Mouse (Mus musculus) left cerebral cortex, postnatal 25 days (tissue): ENCODE data around the gene Snx29. TPM values are rescaled to one million over a fixed set of nuclear protein-coding genes. Genes with fewer than 3 reads are reported as not detected.
"Not testable (repeated sequence)": the region's sequence is repeated elsewhere in the genome, so short reads cannot be mapped to it uniquely, and the experiment has no call there.

Experiments
- DNase-seq, 2 experiments: peaks; one replicate each; pipeline ENCODE4 v3.0.0; 2022; ENCODE audit warnings: low spot score in 2 of 2, mixed read lengths in 1 of 2
- intact Hi-C: fragments of 180-260 bp; cut with DNase I; formaldehyde crosslinking; loops from one replicate; pipeline ENCODE4 v1.15.1; 2025
- total RNA-seq, 2 experiments: library from RNA; stranded (reverse); gene quantifications; 2 replicates each; pipeline ENCODE4 v1.2.3; 2021

Snx29 gene
- total RNA-seq, 2 experiments from 2014 or later, result 19.4 to 24.4 TPM

GRCm38 (mm10) chr16:11567594-11567993 lies 244.9 kb downstream of the Snx29 start:
- DNase-seq, result no peak
- intact Hi-C loops, result no loop called here

- intact Hi-C loops, result no loop called here
- peak in 1 of 2 experiments; percentile 80 for DNase-seq
These were observed 245.4 kb downstream of the Snx29 start for GRCm38 (mm10) chr16:11568095-11568494.

GRCm38 (mm10) chr16:11568601-11569000 lies 245.9 kb downstream of the Snx29 start:
- no peak for DNase-seq
- intact Hi-C loops, result no loop called here

GRCm38 (mm10) chr16:11569127-11569526 lies 246.4 kb downstream of the Snx29 start:
- DNase-seq, result no peak
- intact Hi-C loops, result no loop called here

GRCm38 (mm10) chr16:11570072-11570471 lies 247.4 kb downstream of the Snx29 start:
- intact Hi-C loops, result no loop called here
- DNase-seq, result peak in 1 of 2 experiments; percentile 16

- intact Hi-C loops, result no loop called here
- no peak for DNase-seq
These were observed 251.8 kb downstream of the Snx29 start for GRCm38 (mm10) chr16:11574517-11574916.

- DNase-seq, intact Hi-C loops: not testable (repeated sequence)
These were observed 253.0 kb downstream of the Snx29 start for GRCm38 (mm10) chr16:11575733-11576132.

- no peak for DNase-seq
- intact Hi-C loops, result no loop called here
These were observed 255.0 kb downstream of the Snx29 start for GRCm38 (mm10) chr16:11577541-11578255.

GRCm38 (mm10) chr16:11579676-11580098 lies 257.0 kb downstream of the Snx29 start:
- intact Hi-C loops, result no loop called here
- DNase-seq, result peak; percentile 58 to 66

- DNase-seq, result no peak
- intact Hi-C loops, result no loop called here
These were observed 261.4 kb downstream of the Snx29 start for GRCm38 (mm10) chr16:11583941-11584639.

- intact Hi-C loops, result no loop called here
These were observed 266.0 kb downstream of the Snx29 start for GRCm38 (mm10) chr16:11588689-11589088.

GRCm38 (mm10) chr16:11589336-11589735 lies 266.6 kb downstream of the Snx29 start:
- no peak for DNase-seq
- intact Hi-C loops, result no loop called here

More at GRCm38 (mm10) chr16:11588689-11589088, 266.0 kb downstream of the Snx29 start:
- no peak for DNase-seq

GRCm38 (mm10) chr16:11589782-11590695 lies 267.3 kb downstream of the Snx29 start:
- no peak for DNase-seq
- intact Hi-C loops, result no loop called here

GRCm38 (mm10) chr16:11596599-11596998 lies 273.9 kb downstream of the Snx29 start:
- intact Hi-C loops, result no loop called here
- DNase-seq, result no peak

- intact Hi-C loops, result no loop called here
These were observed 275.1 kb downstream of the Snx29 start for GRCm38 (mm10) chr16:11597769-11598168.

GRCm38 (mm10) chr16:11599523-11599922 lies 276.8 kb downstream of the Snx29 start:
- intact Hi-C loops, result no loop called here
- no peak for DNase-seq

More at GRCm38 (mm10) chr16:11597769-11598168, 275.1 kb downstream of the Snx29 start:
- no peak for DNase-seq

GRCm38 (mm10) chr16:11601336-11602082 lies 278.8 kb downstream of the Snx29 start:
- peak in 1 of 2 experiments; percentile 53 for DNase-seq

GRCm38 (mm10) chr16:11603667-11604422 lies 281.1 kb downstream of the Snx29 start:
- no peak for DNase-seq
- intact Hi-C loops, result loop anchor here (5.0 kb wide), 1 partner anchor 137 kb away; no protein-coding TSS in a partner anchor

More at GRCm38 (mm10) chr16:11601336-11602082, 278.8 kb downstream of the Snx29 start:
- intact Hi-C loops, result loop anchor here (5.0 kb wide), 1 partner anchor 134 kb away; no protein-coding TSS in a partner anchor
